Mouse (Mus musculus): Measurements from ENCODE around the gene Atp2b1.

GRCm38 (mm10) chr10:98960911-98961310, 46.7 kb downstream of the Atp2b1 start:
- TF ChIP-seq CTCF (IDR thresholded peaks at IDR 0.05; ENCODE audit: control insufficient read depth, insufficient read depth, low read length): no peak
- no peak for TF ChIP-seq POLR2A (IDR thresholded peaks at IDR 0.05; ENCODE audit: borderline replicate concordance, control insufficient read depth, low read depth, low read length)

All from bone marrow, adult 2 months (tissue).